Mouse (Mus musculus) cerebellum, postnatal 4 days (tissue): ENCODE measurements at regions not wholly inside any gene's neighbourhood (a gene's known extent, or its start where the extent isn't known, plus 50 kb on each side); places are given as distances from the start of the nearest gene placed in this dataset.
A peak's percentile ranks its signal among the peaks of the same experiment; 100 is the strongest.

Experiments
- DNase-seq, 2 experiments: peaks; one replicate each; pipeline ENCODE4 v3.0.0; 2022; ENCODE audit warnings: low spot score in 2 of 2, mixed read lengths in 1 of 2

- DNase-seq = no peak
Observed at GRCm38 (mm10) chr12:86579716-86580115, 98.8 kb upstream of the Vash1 start.

GRCm38 (mm10) chr12:86580132-86580718 lies 98.3 kb upstream of the Vash1 start:
- peak in 1 of 2 experiments; percentile 2 for DNase-seq

DNA sequence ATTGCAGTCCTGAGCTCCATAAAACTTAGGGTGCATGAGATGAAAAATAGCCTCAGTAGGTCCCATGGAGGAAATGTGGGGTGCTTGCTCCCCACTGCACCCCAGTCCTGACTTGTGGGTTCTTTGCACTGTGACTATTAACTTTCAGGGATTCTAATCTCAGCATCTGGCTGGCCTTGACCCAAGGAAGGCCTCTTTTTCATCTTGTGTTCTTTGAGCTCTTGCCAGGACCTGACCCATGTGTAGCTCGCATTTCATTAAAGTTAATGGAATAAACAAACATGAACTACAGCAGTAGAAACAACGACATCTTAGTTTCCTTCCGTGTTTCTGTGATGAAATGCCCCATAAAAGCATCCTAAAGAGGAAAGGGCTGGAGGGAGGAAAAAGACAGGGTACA lies 96.4 kb upstream of the Vash1 start:
- DNase-seq = no peak

GRCm38 (mm10) chr12:86588010-86588409 lies 90.5 kb upstream of the Vash1 start:
- DNase-seq = no peak

DNA sequence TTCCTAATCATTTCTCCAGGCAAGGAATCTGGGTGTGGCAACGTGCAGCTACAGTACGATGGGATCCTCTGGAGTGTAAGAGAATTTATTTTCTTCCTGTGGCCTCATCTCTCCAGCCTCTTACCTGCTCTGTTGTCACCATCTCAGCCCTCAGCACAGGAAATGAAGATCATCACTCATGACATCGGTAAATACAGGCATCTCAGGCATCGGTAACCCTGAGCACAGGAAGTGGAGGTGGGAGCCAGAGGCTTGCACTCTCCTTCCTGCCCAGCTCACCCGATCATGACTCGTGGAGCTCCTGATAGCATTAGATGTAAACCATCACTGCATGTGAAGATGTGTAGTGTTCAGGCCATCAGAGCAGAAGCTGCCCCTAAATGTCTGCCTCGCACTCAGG lies 86.0 kb upstream of the Vash1 start:
- DNase-seq = no peak

DNA sequence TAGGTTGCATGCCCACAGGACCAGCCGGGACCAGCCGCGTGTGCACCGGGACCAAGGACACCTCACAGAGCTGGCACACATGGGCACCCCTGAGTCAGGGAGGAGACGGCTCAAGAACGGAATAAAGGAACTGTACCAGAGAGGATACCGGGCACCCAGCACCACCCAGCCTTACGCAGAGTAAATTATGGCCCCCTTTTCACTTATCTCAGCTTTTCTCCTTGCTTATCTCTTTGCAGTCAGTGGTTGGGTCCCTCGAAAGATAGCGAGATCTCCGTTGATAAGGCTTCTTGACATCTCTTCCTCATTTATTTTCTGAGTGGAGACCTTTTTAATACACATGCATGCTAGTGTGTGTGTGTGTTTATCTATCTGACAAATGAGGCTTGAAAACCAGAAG lies 83.9 kb upstream of the Vash1 start:
- DNase-seq = no peak

DNA sequence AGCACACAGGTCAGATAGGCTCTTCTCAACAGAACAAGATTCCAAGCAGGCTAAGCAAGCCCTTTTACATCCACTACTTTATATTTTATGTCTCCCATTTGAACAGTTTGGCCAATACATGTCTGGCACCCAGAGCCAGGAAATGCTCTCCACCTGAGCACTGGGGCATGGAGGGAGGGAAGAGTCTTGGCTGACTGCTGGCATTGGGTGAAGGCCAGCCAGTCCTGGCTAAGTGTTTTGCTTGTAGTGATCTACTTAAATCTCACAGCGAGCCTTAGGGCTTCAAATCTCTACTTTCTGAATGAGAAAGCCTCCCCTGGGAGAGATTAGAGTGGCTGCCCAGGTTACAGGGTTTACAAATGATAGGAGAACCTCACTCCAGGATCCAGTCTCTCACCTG lies 78.5 kb upstream of the Vash1 start:
- DNase-seq = no peak

DNA sequence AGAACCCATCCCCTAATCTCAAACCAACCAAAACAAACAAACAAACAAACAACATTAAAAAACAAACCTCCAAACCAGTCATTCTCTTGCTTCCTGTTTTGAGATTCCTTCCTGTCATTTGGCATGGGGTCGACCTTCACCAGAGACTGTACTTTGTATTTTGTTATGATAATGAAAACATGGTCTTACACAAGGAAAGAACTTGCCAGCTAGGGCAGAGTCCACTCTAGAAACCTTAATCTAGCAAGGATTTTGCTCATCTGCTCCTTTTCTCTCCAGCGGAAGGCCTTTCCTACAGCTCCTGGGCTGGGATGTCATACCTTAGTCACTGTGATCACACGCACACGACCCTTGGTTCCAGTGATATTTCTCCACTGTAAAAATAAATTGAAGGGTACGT lies 75.0 kb upstream of the Vash1 start:
- no peak for DNase-seq

DNA sequence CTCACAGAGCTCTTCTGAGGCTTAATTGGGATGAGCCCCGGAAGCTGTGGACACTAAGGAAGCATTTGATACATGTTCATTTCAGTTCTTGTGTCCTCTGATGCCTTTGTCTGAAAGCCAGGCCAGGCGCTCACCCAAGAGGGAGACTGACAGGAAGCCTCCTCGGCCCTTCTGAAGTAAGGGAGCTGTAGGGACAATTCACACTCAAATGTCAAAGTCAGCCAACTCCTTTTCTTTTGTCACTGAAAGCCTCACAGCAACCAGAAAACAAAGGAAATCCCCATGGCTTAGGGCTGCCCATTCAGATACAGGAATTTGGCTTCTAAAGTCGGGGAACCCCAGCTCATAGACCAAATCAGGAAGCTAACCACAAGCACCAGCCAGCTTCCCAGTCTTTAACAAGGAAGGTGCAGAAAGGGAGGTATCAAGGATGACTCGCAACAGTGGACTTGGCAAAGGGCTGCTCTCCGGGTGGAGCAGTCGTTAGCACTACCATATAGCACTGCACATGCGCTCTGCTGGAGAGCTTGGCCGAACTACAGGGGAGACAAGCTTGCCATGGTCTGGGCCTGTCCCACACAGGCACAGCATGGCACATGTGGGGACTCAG lies 66.0 kb upstream of the Vash1 start:
- DNase-seq = peak in 1 of 2 experiments; percentile 6

GRCm38 (mm10) chr12:86614156-86614555 lies 64.3 kb upstream of the Vash1 start:
- DNase-seq = peak; percentile 44 to 73

DNA sequence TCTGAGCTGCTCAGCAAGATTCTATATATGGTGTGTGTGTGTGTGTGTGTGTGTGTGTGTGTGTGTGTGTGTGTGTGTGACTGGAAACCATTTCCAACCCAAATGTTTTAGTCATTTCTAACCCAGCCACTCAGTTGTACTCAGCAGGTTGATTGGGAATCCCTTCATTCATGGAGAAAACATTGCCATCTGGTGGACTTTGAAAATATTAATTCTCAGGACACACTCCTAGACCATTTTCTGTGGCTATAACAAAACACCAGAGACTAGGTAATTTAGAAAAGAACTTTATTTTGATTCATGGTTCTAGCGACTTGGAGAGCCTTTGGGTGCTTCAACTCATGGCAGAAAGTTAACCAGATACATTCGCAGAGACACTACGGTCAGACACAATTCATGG lies 62.2 kb upstream of the Vash1 start:
- no peak for DNase-seq

- no peak for DNase-seq
Observed at GRCm38 (mm10) chr12:86624195-86624594, 54.3 kb upstream of the Vash1 start.

GRCm38 (mm10) chr12:86626684-86627083 lies 51.8 kb upstream of the Vash1 start:
- no peak for DNase-seq

GRCm38 (mm10) chr12:86628050-86628782 lies 50.3 kb upstream of the Vash1 start:
- DNase-seq = no peak
